Mouse (Mus musculus) forebrain, embryonic 14.5 days (tissue): Measurements from ENCODE around the gene Ppfia2. TPM values are rescaled to one million over a fixed set of nuclear protein-coding genes. Genes with fewer than 3 reads are reported as not detected.
A peak's percentile ranks its signal among the peaks of the same experiment; 100 is the strongest.

Experiments
- ATAC-seq: fragments of 200-750 bp; cut with Nextera tagmentation; 2 replicates; pipeline ENCODE4 v1.8.0; 2017; ENCODE audit warnings: mild to moderate bottlenecking, moderate library complexity
- DNase-seq: peaks from one replicate; pipeline ENCODE4 v3.0.0-alpha.2; 2015; ENCODE audit warnings: low spot score
- H3K27ac ChIP-seq: fragments of 300-500 bp; sonication (generic); 2 replicates; pipeline ENCODE4 v1.5.1; 2014; ENCODE audit warnings: low read depth, mild to moderate bottlenecking, control low read depth, low read length, moderate library complexity
- H3K27me3 ChIP-seq: fragments of 300-500 bp; sonication (generic); replicated peaks from 2 replicates; pipeline ENCODE4 v1.6.1; 2014; ENCODE audit warnings: low read length, control low read depth, mixed read lengths; ENCODE audit not compliant: control insufficient read depth, insufficient read depth
- H3K36me3 ChIP-seq: fragments of 300-500 bp; sonication (generic); 2 replicates; pipeline ENCODE4 v1.6.1; 2014; ENCODE audit warnings: low read length, control low read depth; ENCODE audit not compliant: control insufficient read depth, insufficient read depth
- H3K4me1 ChIP-seq: fragments of 300-500 bp; sonication (generic); 2 replicates; pipeline ENCODE4 v1.6.1; 2014; ENCODE audit warnings: antibody characterized with exemption, low read length, control low read depth; ENCODE audit not compliant: control insufficient read depth, insufficient read depth
- H3K4me2 ChIP-seq: fragments of 300-500 bp; sonication (generic); 2 replicates; pipeline ENCODE4 v1.6.1; 2014; ENCODE audit warnings: mild to moderate bottlenecking, control low read depth, low read length
- H3K4me3 ChIP-seq: fragments of 300-500 bp; sonication (generic); 2 replicates; pipeline ENCODE4 v1.5.1; 2014; ENCODE audit warnings: low read depth, low read length, control low read depth
- H3K9ac ChIP-seq: fragments of 300-500 bp; sonication (generic); 2 replicates; pipeline ENCODE4 v1.6.1; 2014; ENCODE audit warnings: mild to moderate bottlenecking, low read length, control low read depth, moderate library complexity
- H3K9me3 ChIP-seq: fragments of 300-500 bp; sonication (generic); replicated peaks from 2 replicates; pipeline ENCODE4 v1.6.1; 2016; ENCODE audit warnings: low read length, control low read depth, mixed read lengths; ENCODE audit not compliant: control insufficient read depth
- WGBS: fragments of 180-500 bp; shearing (Covaris S2); extraction: QIAGEN DNeasy Blood & Tissue Kit; methylation state at CpG from one replicate; pipeline ENCODE4 v1.1.7; 2014; 5-methylcytosine and 5-hydroxymethylcytosine counted together
- polyA plus RNA-seq: library from polyadenylated mRNA; unstranded; fragments of >200 nt; fragmentation: Nextera tagmentation; extraction: Ambion mirVana; gene quantifications from 2 replicates; pipeline ENCODE4 v1.2.1, GENCODE M21; 2014

Gene Ppfia2
- polyA plus RNA-seq, 1 experiment from 2014 or later = 24.1 TPM

DNA sequence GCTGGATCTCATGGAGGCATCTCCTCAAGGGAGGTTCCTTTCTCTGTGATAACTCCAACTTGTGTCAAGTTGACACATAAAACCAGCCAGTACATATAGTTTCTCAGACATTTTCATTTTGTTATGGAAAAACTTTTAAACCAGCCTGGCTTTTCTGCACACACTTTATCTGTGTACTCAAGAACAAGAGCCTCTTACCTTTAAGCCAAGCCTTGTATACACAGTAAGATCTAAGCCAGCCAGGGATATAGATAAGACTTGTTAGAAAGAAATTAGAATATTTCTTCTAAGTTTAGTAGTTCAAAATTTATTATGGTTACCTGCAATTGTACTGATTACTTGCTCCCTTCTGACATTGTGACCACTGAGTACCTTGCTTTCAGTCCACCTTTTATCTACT is 444.1 kb downstream of the Ppfia2 start:
- no peaks in the 10 kb centered on the region for H3K36me3 ChIP-seq
- no peak overlapping the region for H3K9ac ChIP-seq
- H3K4me2 ChIP-seq = no peak overlapping the region
- peaks cover 2% of the 10 kb centered on the region; the same call in 1 of the 2 replicates for H3K4me1 ChIP-seq
- ATAC-seq = no peak
- 0 out of 2 replicates have a peak, but pooled peaks cover 3% of the 10 kb centered on the region for H3K9me3 ChIP-seq
- DNase-seq = no peak
- H3K4me3 ChIP-seq = no peak overlapping the region
- no peaks in the 10 kb centered on the region for H3K27me3 ChIP-seq
- no peak overlapping the region for H3K27ac ChIP-seq

DNA sequence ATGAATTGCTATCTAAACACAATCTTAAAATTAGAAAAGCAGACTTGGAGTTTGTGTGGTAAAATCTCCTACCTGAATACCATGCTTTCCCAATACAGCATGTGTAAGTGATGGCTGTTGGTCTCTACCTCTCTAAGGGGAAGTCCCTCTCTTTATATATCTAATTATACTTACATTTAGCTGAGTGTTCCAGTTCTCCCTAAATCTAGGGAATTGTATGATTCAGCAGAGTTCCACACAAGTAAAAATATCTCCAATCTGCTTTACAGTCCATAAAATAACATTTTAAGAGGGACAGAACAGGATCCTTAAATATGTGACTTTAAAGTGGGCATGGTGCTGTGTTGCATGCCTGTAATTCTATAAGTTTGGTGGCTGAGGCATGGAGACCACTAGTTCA is 444.7 kb downstream of the Ppfia2 start:
- Histone ChIP-seq H3K9me3 (0 out of 2 replicates have a peak, but pooled peaks cover 3% of the 10 kb centered on the region), H3K4me1 (peaks cover 2% of the 10 kb centered on the region; the same call in 1 of the 2 replicates), H3K9ac (no peak overlapping the region), H3K36me3 (no peaks in the 10 kb centered on the region), H3K4me2 (no peak overlapping the region), H3K27me3 (no peaks in the 10 kb centered on the region), H3K27ac (no peak overlapping the region), H3K4me3 (no peak overlapping the region)
- DNase-seq (no peak), ATAC-seq (no peak)

DNA sequence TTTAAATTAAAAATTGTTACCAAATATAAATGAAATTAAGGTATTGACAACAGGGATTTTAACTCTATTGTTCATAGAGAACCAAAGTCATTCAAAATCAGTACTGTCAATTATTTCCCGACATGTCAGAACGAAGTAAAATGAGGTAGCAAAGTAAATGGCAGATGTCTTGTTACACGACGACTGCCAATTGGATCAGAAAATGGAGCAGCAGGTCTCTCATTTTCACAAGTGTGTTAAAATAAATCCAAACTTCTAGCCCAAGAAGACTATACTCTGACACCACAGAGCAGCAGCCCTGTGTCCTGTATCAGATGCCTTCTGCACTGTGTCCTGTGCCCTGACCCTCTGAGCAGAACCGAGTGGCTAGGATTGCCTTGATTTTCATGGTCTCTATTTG is 454.2 kb downstream of the Ppfia2 start:
- no peak overlapping the region for H3K4me2 ChIP-seq
- no peaks in the 10 kb centered on the region for H3K27me3 ChIP-seq
- DNase-seq (peak; percentile 35), ATAC-seq (no peak)
- H3K36me3 ChIP-seq = no peaks in the 10 kb centered on the region
- H3K9ac ChIP-seq = no peak overlapping the region
- H3K4me3 ChIP-seq = no peak overlapping the region
- H3K4me1 ChIP-seq = peaks cover 5% of the 10 kb centered on the region; the same call in 1 of the 2 replicates
- no peak overlapping the region for H3K27ac ChIP-seq
- H3K9me3 ChIP-seq = no peaks in the 10 kb centered on the region
- WGBS = 79% methylated on average over 5 of the region's 5 CpGs

DNA sequence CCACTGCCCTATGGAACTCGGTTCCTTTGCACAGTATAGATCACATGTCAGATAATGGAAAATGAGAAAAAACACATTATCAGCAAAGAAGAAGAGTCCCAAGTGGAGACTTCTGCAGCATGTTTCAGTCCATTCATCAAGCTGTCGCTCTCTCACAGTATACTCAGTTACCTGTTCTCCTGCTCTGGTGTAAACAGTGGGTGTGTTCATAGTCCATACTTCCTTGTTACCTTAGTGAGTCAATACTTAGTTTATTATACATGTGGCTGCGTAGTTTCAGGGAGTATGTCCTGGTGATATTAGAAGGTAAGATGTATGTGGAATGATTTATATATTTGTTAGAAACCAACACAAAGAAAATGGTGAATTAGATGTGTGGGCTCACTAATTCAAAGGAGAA is 454.7 kb downstream of the Ppfia2 start:
- Histone ChIP-seq H3K9me3 (no peaks in the 10 kb centered on the region), H3K4me1 (peaks cover 5% of the 10 kb centered on the region; the same call in 1 of the 2 replicates), H3K4me3 (no peak overlapping the region), H3K27ac (no peak overlapping the region), H3K27me3 (no peaks in the 10 kb centered on the region), H3K4me2 (no peak overlapping the region), H3K9ac (no peak overlapping the region), H3K36me3 (no peaks in the 10 kb centered on the region)
- ATAC-seq (no peak), DNase-seq (no peak)
- 93% methylated on average over 3 of the region's 3 CpGs for WGBS

DNA sequence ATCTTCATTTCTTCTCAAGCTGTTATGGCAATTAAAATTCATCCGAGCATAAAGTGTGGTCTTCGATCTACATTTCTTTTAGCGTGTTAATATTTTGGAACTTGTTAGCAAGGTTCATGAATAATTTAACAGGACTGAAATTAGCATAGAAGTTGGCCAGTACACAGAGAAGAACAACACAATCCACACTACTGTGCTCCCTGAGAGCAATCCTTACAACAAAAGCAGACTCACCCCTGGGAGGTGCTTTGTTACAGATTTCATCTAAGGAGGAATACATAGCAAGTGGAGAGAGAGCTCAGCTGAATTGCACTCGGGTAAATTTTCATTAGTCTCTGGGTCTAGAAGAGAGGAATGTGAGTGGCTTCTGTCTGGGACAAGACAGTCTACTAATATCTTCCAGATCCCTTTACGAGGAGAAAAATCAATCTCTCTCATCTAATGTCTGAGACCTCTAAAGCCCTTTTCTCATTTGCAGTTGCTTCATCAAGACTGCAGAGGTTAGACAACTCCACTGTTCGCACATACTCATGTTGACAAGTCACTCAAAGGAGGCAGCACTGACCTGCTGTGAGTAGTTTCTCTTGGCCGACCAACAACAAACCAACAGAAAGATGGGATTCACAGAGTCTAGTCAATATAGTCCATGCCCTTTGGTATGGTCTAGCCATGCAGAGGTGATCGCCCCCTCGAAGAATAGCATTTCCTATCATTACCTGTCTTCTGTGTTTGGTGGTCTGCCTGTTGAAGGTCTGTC is 458.6 kb downstream of the Ppfia2 start:
- DNase-seq (peak; percentile 36), ATAC-seq (peak; percentile 65; the same call in 1 of the 2 replicates)
- no peaks in the 10 kb centered on the region for H3K9me3 ChIP-seq
- H3K4me1 ChIP-seq = peaks cover 5% of the 10 kb centered on the region; the same call in 1 of the 2 replicates
- H3K4me2 ChIP-seq = no peak overlapping the region
- no peaks in the 10 kb centered on the region for H3K27me3 ChIP-seq
- no peak overlapping the region for H3K9ac ChIP-seq
- 43% methylated on average over 9 of the region's 9 CpGs for WGBS
- no peak overlapping the region for H3K27ac ChIP-seq
- H3K36me3 ChIP-seq = no peaks in the 10 kb centered on the region
- H3K4me3 ChIP-seq = no peak overlapping the region

DNA sequence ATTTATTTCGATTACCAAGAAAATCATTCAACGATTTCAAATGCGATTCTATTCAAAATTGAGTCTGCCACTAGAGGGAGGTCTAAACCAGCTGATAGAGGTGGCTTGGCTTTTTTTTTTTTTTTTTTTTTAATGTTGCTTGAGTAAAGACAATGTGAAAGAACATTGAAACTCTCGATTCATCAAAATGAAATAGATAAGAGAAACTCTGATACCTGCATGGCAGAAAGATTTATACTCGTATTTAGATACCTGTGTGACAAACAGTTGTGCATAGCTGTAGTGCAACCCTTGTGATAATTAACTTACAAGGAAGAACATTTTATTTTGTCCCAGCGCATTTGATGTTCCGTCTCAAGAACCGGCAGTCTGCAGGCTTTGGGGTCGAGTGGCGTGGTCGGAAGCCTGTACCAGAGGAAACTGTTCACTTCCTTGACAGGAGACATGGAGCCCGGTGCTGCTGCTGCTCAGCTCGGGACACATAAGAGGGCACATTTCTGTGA is 462.5 kb downstream of the Ppfia2 start:
- DNase-seq (peak; percentile 79), ATAC-seq (peak; percentile 48; the same call in 1 of the 2 replicates)
- Histone ChIP-seq H3K36me3 (no peaks in the 10 kb centered on the region), H3K27ac (no peak overlapping the region), H3K4me1 (peaks cover 5% of the 10 kb centered on the region; the same call in 1 of the 2 replicates), H3K9ac (peak overlapping the region; percentile 43; the same call in 1 of the 2 replicates), H3K4me2 (peak overlapping the region; percentile 37), H3K9me3 (no peaks in the 10 kb centered on the region), H3K4me3 (no peak overlapping the region), H3K27me3 (no peaks in the 10 kb centered on the region)
- 38% methylated on average over 13 of the region's 13 CpGs for WGBS

DNA sequence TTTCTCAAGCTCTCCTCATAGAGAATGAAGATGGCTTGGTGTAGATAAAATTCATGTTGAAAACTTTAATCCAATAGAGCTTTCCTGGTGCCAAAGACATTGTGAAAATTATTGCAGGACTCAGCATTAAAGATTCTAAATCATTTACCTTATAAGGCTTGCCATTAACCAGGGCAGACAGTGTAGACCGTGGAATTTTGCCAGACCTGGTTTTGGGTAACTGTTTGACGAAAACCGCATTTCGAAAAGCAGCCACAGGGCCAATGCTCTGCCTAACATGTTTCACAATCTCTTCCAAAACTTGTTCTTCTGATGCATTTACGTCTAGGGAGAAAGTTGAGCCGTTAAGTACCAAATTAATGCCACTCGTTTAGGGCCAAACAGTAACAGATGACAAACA is 466.9 kb downstream of the Ppfia2 start:
- no peaks in the 10 kb centered on the region for H3K27me3 ChIP-seq
- H3K4me3 ChIP-seq = no peak overlapping the region
- H3K27ac ChIP-seq = no peak overlapping the region
- H3K4me2 ChIP-seq = no peak overlapping the region
- H3K36me3 ChIP-seq = no peaks in the 10 kb centered on the region
- DNase-seq = no peak
- WGBS = 79% methylated on average over 7 of the region's 7 CpGs
- no peaks in the 10 kb centered on the region for H3K9me3 ChIP-seq
- no peak overlapping the region for H3K9ac ChIP-seq
- H3K4me1 ChIP-seq = no peaks in the 10 kb centered on the region
- ATAC-seq = no peak

DNA sequence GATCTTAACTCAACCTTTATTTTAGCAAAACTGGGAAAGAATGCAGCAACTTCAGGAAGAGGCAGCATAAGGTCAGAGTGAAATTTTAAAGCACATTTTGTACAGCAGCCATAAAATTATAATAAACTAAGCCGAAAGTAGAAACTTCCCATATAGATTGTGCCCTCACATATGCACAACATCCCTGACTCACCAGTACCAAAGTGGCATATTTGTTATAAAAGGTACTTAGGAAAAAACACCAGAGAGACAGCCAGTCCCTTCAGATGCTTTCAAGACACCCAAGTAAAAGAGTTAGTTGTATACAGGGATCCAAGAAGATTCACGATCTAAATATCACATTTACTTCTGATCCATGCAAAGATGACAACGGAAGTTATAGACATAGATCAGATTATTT is 468.7 kb downstream of the Ppfia2 start:
- Histone ChIP-seq H3K9me3 (no peaks in the 10 kb centered on the region), H3K4me2 (no peak overlapping the region), H3K27ac (no peak overlapping the region), H3K4me1 (no peaks in the 10 kb centered on the region), H3K9ac (no peak overlapping the region), H3K36me3 (no peaks in the 10 kb centered on the region), H3K4me3 (no peak overlapping the region), H3K27me3 (no peaks in the 10 kb centered on the region)
- ATAC-seq = no peak
- DNase-seq = no peak
- 95% methylated on average over 3 of the region's 3 CpGs for WGBS

DNA sequence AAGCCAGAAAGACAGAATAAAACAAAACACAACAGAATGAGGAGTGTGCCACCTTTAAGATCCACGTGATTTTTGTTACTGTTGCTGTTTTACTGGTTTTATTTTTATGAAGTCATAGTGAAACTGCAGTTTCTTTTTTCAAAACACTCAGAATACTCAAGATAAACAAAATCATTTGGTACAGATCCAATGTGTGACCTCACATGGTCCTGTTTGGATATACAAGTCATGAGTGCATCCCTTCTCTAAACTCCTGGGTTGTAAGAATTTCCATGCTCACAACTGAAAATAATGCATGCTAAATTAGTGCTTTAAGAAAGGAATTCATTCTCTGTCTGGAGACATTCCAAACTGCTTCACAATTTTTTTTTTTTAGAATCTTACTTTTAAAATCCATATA is 469.3 kb downstream of the Ppfia2 start:
- DNase-seq (no peak), ATAC-seq (no peak)
- H3K4me1 ChIP-seq = no peaks in the 10 kb centered on the region
- WGBS = 75% methylated on average over 1 of the region's 1 CpGs
- no peaks in the 10 kb centered on the region for H3K9me3 ChIP-seq
- no peaks in the 10 kb centered on the region for H3K27me3 ChIP-seq
- no peak overlapping the region for H3K4me2 ChIP-seq
- H3K36me3 ChIP-seq = no peaks in the 10 kb centered on the region
- H3K9ac ChIP-seq = no peak overlapping the region
- H3K27ac ChIP-seq = no peak overlapping the region
- H3K4me3 ChIP-seq = no peak overlapping the region
